In the genomic region with DNA sequence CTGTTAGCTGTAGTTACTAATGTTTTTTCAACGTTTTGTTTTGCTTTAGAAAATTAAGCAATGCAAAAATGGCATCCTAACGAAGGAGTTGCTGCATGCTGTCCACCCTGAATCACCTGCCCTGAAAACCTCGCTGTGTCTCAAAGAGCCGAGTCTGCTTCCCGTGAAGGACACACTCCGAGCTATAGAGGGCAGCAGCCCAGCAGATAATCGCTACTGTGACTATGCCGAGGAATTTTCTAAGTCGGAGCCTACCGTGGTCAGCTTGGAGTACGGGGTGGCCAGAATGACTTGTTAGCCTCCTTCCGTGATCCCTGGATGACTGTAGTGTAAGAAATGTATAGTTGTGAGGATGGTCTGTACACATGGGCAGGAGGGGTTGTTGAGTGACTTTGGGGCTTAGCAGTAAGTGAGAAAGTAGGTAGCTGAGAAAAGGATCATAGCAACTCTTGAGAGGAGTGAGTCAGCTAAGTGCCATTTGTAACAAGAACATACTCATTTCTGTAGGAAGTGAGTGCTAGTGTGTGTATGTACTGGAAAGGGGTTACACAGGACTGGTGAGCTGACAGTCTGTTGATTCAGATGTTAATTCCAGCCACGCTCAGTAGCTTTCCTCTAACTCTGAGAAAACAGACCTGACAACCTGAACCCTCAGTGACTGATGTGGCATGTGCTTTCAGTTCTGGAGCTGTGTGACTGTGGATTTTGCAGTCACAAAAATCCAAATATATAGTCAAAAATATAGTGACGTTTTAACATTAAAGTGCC, we compare ENCODE assay signal across 13 mouse cellular contexts. TPM values are rescaled to one million over a fixed set of nuclear protein-coding genes. Genes with fewer than 3 reads are reported as not detected.
DNase-seq lines count a peak whose midpoint lies in the region; ATAC-seq lines count a peak whose summit lies in the region.
"Had no signal": no experiment of that assay in that cellular context is flagged by ENCODE, and none has a peak within 500 bp of the region (broad histone marks: within the 10 kb centered on the region; RNA-seq: fewer than 3 reads in every experiment).

No protein-coding gene starts in this region.

- intact Hi-C loops in left cerebral cortex, postnatal 4 days (cut with DNase I): loop anchor here (5.0 kb wide), 1 partner anchor 77 kb away; no protein-coding TSS in a partner anchor
- intact Hi-C loops in left cerebral cortex, postnatal 10 days (cut with DNase I): loop anchor here (5.0 kb wide), 1 partner anchor 82 kb away; no protein-coding TSS in a partner anchor

- H3K9me3 ChIP-seq in forebrain, embryonic 15.5 days: no peaks in the 10 kb centered on the region
- no peaks in the 10 kb centered on the region for H3K9me3 ChIP-seq in limb, embryonic 10.5 days (replicated peaks)
- H3K9me3 ChIP-seq: embryonic facial prominence, embryonic 15.5 days; limb, embryonic 12.5 days had no signal

- H3K4me3 ChIP-seq in forebrain, embryonic 15.5 days: no peak overlapping the region
- no peak overlapping the region for H3K4me3 ChIP-seq in limb, embryonic 10.5 days
- H3K4me3 ChIP-seq: embryonic facial prominence, embryonic 15.5 days; limb, embryonic 12.5 days had no signal

- peak; percentile 27 for DNase-seq in left cerebral cortex, postnatal 4 days
- no peak for DNase-seq in left cerebral cortex, postnatal 10 days (ENCODE audit: extremely low spot score in 1 of 2, low spot score in 2 of 2)
- peak; percentile 46 for DNase-seq in cerebellum, adult 9-10 months
- DNase-seq in retina, postnatal 7 days (ENCODE audit: low read depth, low spot score): peak; percentile 36
- no peak for DNase-seq in liver
- DNase-seq in limb, embryonic 10.5 days (ENCODE audit: low spot score): no peak
- DNase-seq: adrenal gland, postnatal 25 days had no signal

- peak; percentile 41; the same call in 1 of the 2 replicates for ATAC-seq in forebrain, embryonic 15.5 days (replicated peaks)

- H3K4me1 ChIP-seq in forebrain, embryonic 15.5 days: peaks cover 31% of the 10 kb centered on the region
- H3K4me1 ChIP-seq in limb, embryonic 10.5 days: no peaks in the 10 kb centered on the region
- H3K4me1 ChIP-seq: embryonic facial prominence, embryonic 15.5 days; limb, embryonic 12.5 days had no signal

- no peak overlapping the region for H3K9ac ChIP-seq in forebrain, embryonic 15.5 days (replicated peaks)
- H3K9ac ChIP-seq: embryonic facial prominence, embryonic 15.5 days; limb, embryonic 12.5 days had no signal

- 28% methylated on average over 14 of the region's 14 CpGs for WGBS in forebrain, embryonic 15.5 days
- WGBS in limb, embryonic 10.5 days: 83% methylated on average over 14 of the region's 14 CpGs

- peaks cover 19% of the 10 kb centered on the region for H3K36me3 ChIP-seq in forebrain, embryonic 15.5 days
- H3K36me3 ChIP-seq in limb, embryonic 10.5 days: peaks cover 17% of the 10 kb centered on the region

- H3K27me3 ChIP-seq in forebrain, embryonic 15.5 days: no peaks in the 10 kb centered on the region
- no peaks in the 10 kb centered on the region for H3K27me3 ChIP-seq in limb, embryonic 10.5 days (ENCODE audit: low read depth, poor library complexity, severe bottlenecking)
- H3K27me3 ChIP-seq: embryonic facial prominence, embryonic 15.5 days; limb, embryonic 12.5 days had no signal

- H3K4me2 ChIP-seq in forebrain, embryonic 15.5 days (replicated peaks): no peak overlapping the region
- H3K4me2 ChIP-seq: embryonic facial prominence, embryonic 15.5 days; limb, embryonic 12.5 days had no signal

- peak overlapping the region; percentile 65 for H3K27ac ChIP-seq in forebrain, embryonic 15.5 days (replicated peaks)
- no peak overlapping the region for H3K27ac ChIP-seq in limb, embryonic 10.5 days
- H3K27ac ChIP-seq: embryonic facial prominence, embryonic 15.5 days; limb, embryonic 12.5 days had no signal

RNA-seq across cellular contexts. Expression of a gene that starts 35.4 kb away (rescaled TPM):
- total RNA-seq in left cerebral cortex, postnatal 4 days (2021): 10 to 100 TPM; 81.7 to 84.6 TPM
- total RNA-seq in left cerebral cortex, postnatal 10 days (2021): 100 to 1,000 TPM; 104 TPM
- 67.3 and 72.1 TPM in 2 replicates for polyA plus RNA-seq in forebrain, embryonic 15.5 days (2015; fragmentation: Nextera tagmentation; extraction: Ambion mirVana)
- 16.7 and 20.9 TPM in 2 replicates for polyA plus RNA-seq in limb, embryonic 10.5 days (2016; fragmentation: Nextera tagmentation; extraction: Ambion mirVana)

RNA-seq across cellular contexts. Expression of a gene that starts 49.1 kb away (rescaled TPM):
- 100 to 1,000 TPM; 133 to 135 TPM for total RNA-seq in left cerebral cortex, postnatal 4 days (2021)
- total RNA-seq in left cerebral cortex, postnatal 10 days (2021): 100 to 1,000 TPM; 114 to 123 TPM
- 53.7 and 56.6 TPM in 2 replicates for polyA plus RNA-seq in forebrain, embryonic 15.5 days (2015; fragmentation: Nextera tagmentation; extraction: Ambion mirVana)
- polyA plus RNA-seq in limb, embryonic 10.5 days (2016; fragmentation: Nextera tagmentation; extraction: Ambion mirVana): 53.6 and 60.0 TPM in 2 replicates

RNA-seq across cellular contexts. Expression of a gene that starts 49.2 kb away (rescaled TPM):
- not detected for total RNA-seq in left cerebral cortex, postnatal 4 days (2021)
- total RNA-seq in left cerebral cortex, postnatal 10 days (2021): under 1 TPM in 1 of 2 experiments, not detected in 1; 0.17 TPM
- polyA plus RNA-seq in forebrain, embryonic 15.5 days (2015; fragmentation: Nextera tagmentation; extraction: Ambion mirVana): 0.09 and 0.11 TPM in 2 replicates
- not detected in 2 replicates for polyA plus RNA-seq in limb, embryonic 10.5 days (2016; fragmentation: Nextera tagmentation; extraction: Ambion mirVana)
- total RNA-seq: adrenal gland, postnatal 25 days; granulocyte monocyte progenitor cell, adult 5-6 weeks; megakaryocyte, adult 5-6 weeks; MEL had no signal
- polyA plus RNA-seq: embryonic facial prominence, embryonic 15.5 days; limb, embryonic 12.5 days had no signal

Comparison
In these comparisons a context has a peak if more than half of its experiments do, and no peak if none do; other contexts are left out.
1. DNase-seq: peak in left cerebral cortex, postnatal 4 days (single experiment), cerebellum, adult 9-10 months (single experiment) and retina, postnatal 7 days (single experiment); none in left cerebral cortex, postnatal 10 days (0 of 2), liver (single experiment) and limb, embryonic 10.5 days (single experiment).